Mouse (Mus musculus) heart, embryonic 13.5 days (tissue): ENCODE measurements at regions not wholly inside any gene's neighbourhood (a gene's known extent, or its start where the extent isn't known, plus 50 kb on each side); places are given as distances from the start of the nearest gene placed in this dataset.
"Not testable (repeated sequence)": the region's sequence is repeated elsewhere in the genome, so short reads cannot be mapped to it uniquely, and the experiment has no call there.

Experiments
- ATAC-seq: fragments of 200-750 bp; cut with Nextera tagmentation; 2 replicates; pipeline ENCODE4 v1.8.0; 2017; ENCODE audit warnings: moderate TSS enrichment; ENCODE audit not compliant: insufficient number of reproducible peaks, low FRiP score, low TSS enrichment; ENCODE audit errors: extremely low read depth
- H3K27ac ChIP-seq: fragments of 300-500 bp; sonication (generic); replicated peaks from 2 replicates; pipeline ENCODE4 v1.5.1; 2015; ENCODE audit warnings: moderate library complexity, mild to moderate bottlenecking, inconsistent platforms
- H3K27me3 ChIP-seq: fragments of 300-500 bp; sonication (generic); replicated peaks from 2 replicates; pipeline ENCODE4 v1.6.1; 2015; ENCODE audit warnings: mild to moderate bottlenecking, inconsistent platforms
- H3K36me3 ChIP-seq: fragments of 300-500 bp; sonication (generic); 2 replicates; pipeline ENCODE4 v1.6.1; 2015; ENCODE audit warnings: mild to moderate bottlenecking, inconsistent platforms
- H3K4me1 ChIP-seq: fragments of 300-500 bp; sonication (generic); 2 replicates; pipeline ENCODE4 v1.6.1; 2015; ENCODE audit warnings: inconsistent platforms
- H3K4me2 ChIP-seq: fragments of 300-500 bp; sonication (generic); 2 replicates; pipeline ENCODE4 v1.6.1; 2015; ENCODE audit warnings: inconsistent platforms, mild to moderate bottlenecking, moderate library complexity
- H3K4me3 ChIP-seq: fragments of 300-500 bp; sonication (generic); 2 replicates; pipeline ENCODE4 v1.5.1; 2015; ENCODE audit warnings: moderate library complexity, mild to moderate bottlenecking, inconsistent platforms
- H3K9ac ChIP-seq: fragments of 300-500 bp; sonication (generic); 2 replicates; pipeline ENCODE4 v1.6.1; 2015; ENCODE audit warnings: inconsistent platforms, mild to moderate bottlenecking, moderate library complexity
- H3K9me3 ChIP-seq: fragments of 300-500 bp; sonication (generic); 2 replicates; pipeline ENCODE4 v1.6.1; 2016; ENCODE audit warnings: inconsistent platforms
- WGBS: fragments of 180-500 bp; shearing (Covaris S2); methylation state at CpG from one replicate; pipeline ENCODE4 v1.1.7; 2015; ENCODE audit warnings: mixed read lengths; 5-methylcytosine and 5-hydroxymethylcytosine counted together

- WGBS = 77% methylated on average over 12 of the region's 12 CpGs
- no peak overlapping the region for H3K27ac ChIP-seq
- no peak for ATAC-seq
These were observed 274.5 kb downstream of the Fam19a5 start for GRCm38 (mm10) chr15:87818566-87818965.

GRCm38 (mm10) chr15:87842097-87842496 lies 298.0 kb downstream of the Fam19a5 start:
- Histone ChIP-seq H3K9me3 (no peaks in the 10 kb centered on the region), H3K9ac (no peak overlapping the region), H3K27me3 (no peaks in the 10 kb centered on the region), H3K4me3 (no peak overlapping the region), H3K27ac (no peak overlapping the region), H3K4me2 (no peak overlapping the region), H3K4me1 (no peaks in the 10 kb centered on the region), H3K36me3 (no peaks in the 10 kb centered on the region)
- 46% methylated on average over 3 of the region's 3 CpGs for WGBS
- no peak for ATAC-seq

More at GRCm38 (mm10) chr15:87818566-87818965, 274.5 kb downstream of the Fam19a5 start:
- H3K4me1 ChIP-seq = no peaks in the 10 kb centered on the region
- H3K4me2 ChIP-seq = no peak overlapping the region
- H3K27me3 ChIP-seq = no peaks in the 10 kb centered on the region
- no peaks in the 10 kb centered on the region for H3K36me3 ChIP-seq
- no peaks in the 10 kb centered on the region for H3K9me3 ChIP-seq
- H3K9ac ChIP-seq = no peak overlapping the region
- no peak overlapping the region for H3K4me3 ChIP-seq

DNA sequence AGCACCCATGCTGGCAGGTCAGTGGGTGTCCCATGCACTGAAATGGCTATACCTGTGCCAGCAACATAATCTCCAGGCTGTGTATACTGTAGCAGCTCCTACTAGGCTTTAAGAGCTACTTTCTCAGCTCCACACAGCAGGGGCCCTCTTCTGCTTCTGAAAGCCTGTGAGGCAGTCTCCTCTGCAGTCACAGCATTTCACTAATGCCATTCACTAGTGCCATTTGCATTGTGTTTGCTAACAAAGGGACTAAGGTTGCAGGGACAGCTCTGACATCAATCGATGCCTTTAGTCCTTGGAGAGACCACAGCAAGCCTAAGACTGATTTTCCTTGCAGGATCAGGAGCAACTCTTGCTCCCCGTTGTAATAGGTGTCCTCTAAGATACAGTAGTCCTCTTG lies 315.0 kb downstream of the Fam19a5 start:
- Histone ChIP-seq H3K4me1 (no peaks in the 10 kb centered on the region), H3K27me3 (peaks cover 9% of the 10 kb centered on the region), H3K4me2 (no peak overlapping the region), H3K9ac (no peak overlapping the region), H3K36me3 (no peaks in the 10 kb centered on the region), H3K9me3 (no peaks in the 10 kb centered on the region), H3K4me3 (no peak overlapping the region), H3K27ac (no peak overlapping the region)
- WGBS = 21% methylated on average over 2 of the region's 2 CpGs
- ATAC-seq = no peak

GRCm38 (mm10) chr15:87876286-87876899 lies 332.3 kb downstream of the Fam19a5 start:
- Histone ChIP-seq H3K9me3 (no peaks in the 10 kb centered on the region), H3K27me3 (0 out of 2 replicates have a peak, but pooled peaks cover 6% of the 10 kb centered on the region), H3K4me2 (no peak overlapping the region), H3K27ac (no peak overlapping the region), H3K4me3 (no peak overlapping the region), H3K9ac (no peak overlapping the region), H3K4me1 (no peaks in the 10 kb centered on the region), H3K36me3 (no peaks in the 10 kb centered on the region)
- 61% methylated on average over 9 of the region's 9 CpGs for WGBS
- ATAC-seq = no peak

GRCm38 (mm10) chr15:87890903-87891302 lies 346.8 kb downstream of the Fam19a5 start:
- Histone ChIP-seq H3K27ac (no peak overlapping the region), H3K4me2 (no peak overlapping the region), H3K9ac (no peak overlapping the region), H3K4me1 (no peaks in the 10 kb centered on the region), H3K4me3 (no peak overlapping the region), H3K9me3 (peaks cover 20% of the 10 kb centered on the region), H3K27me3 (no peaks in the 10 kb centered on the region), H3K36me3 (no peaks in the 10 kb centered on the region)
- WGBS = 71% methylated on average over 5 of the region's 5 CpGs
- no peak for ATAC-seq

GRCm38 (mm10) chr15:87894866-87895265 lies 350.8 kb downstream of the Fam19a5 start:
- H3K27ac ChIP-seq, ATAC-seq, H3K4me3 ChIP-seq, H3K4me1 ChIP-seq, H3K9ac ChIP-seq, H3K4me2 ChIP-seq, H3K36me3 ChIP-seq, H3K27me3 ChIP-seq: not testable (repeated sequence)
- H3K9me3 ChIP-seq = peaks cover 20% of the 10 kb centered on the region
- 79% methylated on average over 6 of the region's 6 CpGs for WGBS

GRCm38 (mm10) chr15:87898655-87899054 lies 354.6 kb downstream of the Fam19a5 start:
- Histone ChIP-seq H3K36me3 (no peaks in the 10 kb centered on the region), H3K4me2 (no peak overlapping the region), H3K4me3 (no peak overlapping the region), H3K9ac (no peak overlapping the region), H3K27me3 (no peaks in the 10 kb centered on the region), H3K4me1 (no peaks in the 10 kb centered on the region), H3K9me3 (0 out of 2 replicates have a peak, but pooled peaks cover 6% of the 10 kb centered on the region), H3K27ac (no peak overlapping the region)
- ATAC-seq = no peak
- 70% methylated on average over 4 of the region's 4 CpGs for WGBS

DNA sequence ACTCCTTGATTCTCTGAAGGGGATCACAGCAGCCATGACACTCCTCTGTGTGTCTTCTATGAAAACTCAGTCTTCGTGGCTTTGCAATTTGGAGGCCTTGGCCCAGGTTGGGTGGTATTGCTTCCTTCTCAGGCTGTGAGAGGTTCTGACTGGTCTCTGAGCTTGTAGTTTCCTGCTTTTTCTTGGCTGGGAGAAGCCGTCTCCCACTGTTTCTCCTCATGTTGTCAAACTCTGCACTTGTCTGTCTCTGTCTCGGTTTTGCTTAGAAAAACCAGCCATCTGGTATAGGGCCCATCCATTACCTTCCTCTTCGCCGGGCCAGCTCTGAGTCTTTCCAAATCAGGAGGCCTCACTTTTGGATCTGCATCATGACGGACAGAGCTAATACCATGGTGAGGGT lies 360.3 kb downstream of the Fam19a5 start:
- Histone ChIP-seq H3K27ac (no peak overlapping the region), H3K36me3 (no peaks in the 10 kb centered on the region), H3K27me3 (no peaks in the 10 kb centered on the region), H3K9me3 (no peaks in the 10 kb centered on the region), H3K4me2 (no peak overlapping the region), H3K4me3 (no peak overlapping the region), H3K4me1 (no peaks in the 10 kb centered on the region), H3K9ac (no peak overlapping the region)
- no peak for ATAC-seq
- WGBS = 68% methylated on average over 6 of the region's 6 CpGs

- Histone ChIP-seq H3K4me3 (no peak overlapping the region), H3K4me1 (no peaks in the 10 kb centered on the region), H3K9ac (no peak overlapping the region), H3K27me3 (no peaks in the 10 kb centered on the region), H3K27ac (no peak overlapping the region), H3K9me3 (no peaks in the 10 kb centered on the region), H3K36me3 (no peaks in the 10 kb centered on the region), H3K4me2 (no peak overlapping the region)
- no peak for ATAC-seq
- 71% methylated on average over 5 of the region's 5 CpGs for WGBS
These were observed 362.2 kb downstream of the Fam19a5 start for GRCm38 (mm10) chr15:87906310-87906709.

- Histone ChIP-seq H3K4me3 (no peak overlapping the region), H3K4me1 (no peaks in the 10 kb centered on the region), H3K9ac (no peak overlapping the region), H3K36me3 (no peaks in the 10 kb centered on the region), H3K27me3 (no peaks in the 10 kb centered on the region), H3K27ac (no peak overlapping the region), H3K9me3 (no peaks in the 10 kb centered on the region; the same call in 1 of the 2 replicates), H3K4me2 (no peak overlapping the region)
- 70% methylated on average over 9 of the region's 9 CpGs for WGBS
- ATAC-seq = no peak
These were observed 378.0 kb downstream of the Fam19a5 start for GRCm38 (mm10) chr15:87922091-87922490.

DNA sequence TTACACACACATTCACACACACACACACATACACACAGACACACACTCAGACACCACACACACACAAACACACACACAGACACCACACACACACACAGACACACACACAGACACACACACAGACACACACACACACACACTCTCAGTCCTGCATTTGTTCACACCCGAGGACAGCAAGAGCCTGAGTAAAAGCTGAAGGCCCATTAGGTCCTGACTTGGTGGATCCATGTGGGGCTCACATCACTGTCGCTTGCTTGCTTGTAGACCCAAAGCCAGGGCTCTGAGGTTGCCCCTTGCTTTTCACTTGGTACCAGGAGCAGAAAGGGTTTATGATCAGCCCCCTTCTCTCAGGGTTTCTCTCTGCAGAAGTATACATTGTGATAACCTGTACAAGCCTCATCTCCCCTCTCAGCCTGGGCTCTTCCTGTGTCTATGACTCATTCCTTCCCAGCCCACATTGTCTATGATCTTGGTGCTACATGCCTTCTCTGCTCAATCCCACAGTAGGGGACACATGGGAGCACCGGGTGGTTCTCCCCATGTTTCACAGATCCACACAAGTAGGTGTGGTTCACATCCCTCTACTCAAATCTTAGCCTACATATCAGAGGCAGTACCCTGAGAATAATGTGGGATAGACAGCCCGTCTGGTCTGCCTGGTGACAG lies 378.8 kb downstream of the Fam19a5 start:
- H3K4me1 ChIP-seq = no peaks in the 10 kb centered on the region
- no peak overlapping the region for H3K4me2 ChIP-seq
- H3K36me3 ChIP-seq = no peaks in the 10 kb centered on the region
- no peak overlapping the region for H3K4me3 ChIP-seq
- H3K27ac ChIP-seq = no peak overlapping the region
- no peaks in the 10 kb centered on the region for H3K27me3 ChIP-seq
- WGBS = 67% methylated on average over 4 of the region's 4 CpGs
- ATAC-seq = no peak
- H3K9me3 ChIP-seq = no peaks in the 10 kb centered on the region; the same call in 1 of the 2 replicates
- H3K9ac ChIP-seq = no peak overlapping the region

GRCm38 (mm10) chr15:87923906-87924305 lies 379.8 kb downstream of the Fam19a5 start:
- 31% methylated on average over 9 of the region's 9 CpGs for WGBS

More at GRCm38 (mm10) chr15:87923906-87924305, 379.8 kb downstream of the Fam19a5 start:
- no peaks in the 10 kb centered on the region for H3K4me1 ChIP-seq
- ATAC-seq = no peak
- H3K4me2 ChIP-seq = no peak overlapping the region
- H3K9me3 ChIP-seq = no peaks in the 10 kb centered on the region; the same call in 1 of the 2 replicates
- no peak overlapping the region for H3K9ac ChIP-seq
- H3K27me3 ChIP-seq = no peaks in the 10 kb centered on the region
- no peaks in the 10 kb centered on the region for H3K36me3 ChIP-seq
- H3K27ac ChIP-seq = no peak overlapping the region
- H3K4me3 ChIP-seq = no peak overlapping the region
